Mouse (Mus musculus) heart, adult 2 months (tissue): ENCODE results near the gene Cdh22.

Experiments used
- CTCF ChIP-seq: fragments of 200-600 bp; IDR thresholded peaks from 2 replicates; pipeline ENCODE4 v1.8.1; 2022; ENCODE audit warnings: antibody characterized with exemption, mild to moderate bottlenecking, moderate library complexity
- EP300 ChIP-seq: fragments of 200-500 bp; IDR thresholded peaks from 2 replicates; pipeline ENCODE4 v1.6.1; 2011; ENCODE audit warnings: low read depth, low read length, control low read depth; ENCODE audit not compliant: insufficient read depth
- POLR2A ChIP-seq: fragments of 200-500 bp; IDR thresholded peaks from 2 replicates; pipeline ENCODE4 v1.6.1; 2011; ENCODE audit warnings: mild to moderate bottlenecking, low read depth, low read length, control low read depth; ENCODE audit not compliant: insufficient read depth

DNA sequence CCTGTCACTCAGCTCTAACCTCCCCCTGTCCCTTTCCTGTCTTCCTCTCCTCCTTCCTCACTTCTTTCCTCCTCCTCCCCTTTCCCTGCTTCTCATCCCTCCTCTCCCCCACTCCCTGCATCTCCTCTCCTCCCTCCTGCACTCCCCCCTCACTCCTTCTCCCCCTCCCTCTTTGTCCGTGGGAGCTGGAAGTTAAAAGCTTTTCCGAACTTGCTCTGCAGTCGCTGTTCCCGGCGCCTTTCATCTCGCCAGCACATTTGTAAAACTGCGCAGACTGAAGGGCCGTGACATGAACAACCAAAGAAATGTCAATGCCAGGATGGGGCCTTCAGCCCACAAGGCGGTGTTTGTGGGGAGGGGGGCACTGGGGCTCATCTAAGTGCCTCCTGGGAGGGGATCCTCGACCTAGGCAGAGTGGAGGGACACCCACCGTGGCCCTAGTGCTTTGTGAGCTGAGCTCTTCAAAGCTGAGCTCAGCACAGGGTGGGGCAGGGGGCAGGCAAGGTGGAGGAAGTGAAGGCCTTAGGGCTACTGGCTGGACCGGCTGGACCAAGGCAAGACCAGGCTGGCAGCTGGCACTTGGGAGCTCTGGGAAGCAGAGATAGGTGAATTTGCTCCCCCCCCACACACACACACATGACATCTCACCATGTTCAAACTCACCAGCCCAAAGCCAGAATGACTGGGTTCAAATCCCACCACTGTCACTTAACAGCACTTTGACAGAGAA, 3.9 kb upstream of the Cdh22 start:
- TF ChIP-seq EP300 (no peak), CTCF (no peak), POLR2A (no peak)
